Mouse (Mus musculus): ENCODE data around the gene Ciz1. TPM values are rescaled to one million over a fixed set of nuclear protein-coding genes. Genes with fewer than 3 reads are reported as not detected.

Ciz1 gene
- polyA plus RNA-seq, 1 experiment, result 252 TPM

GRCm38 (mm10) chr2:32319586-32320580 lies 32.2 kb upstream of the Ciz1 start:
- 61% methylated on average over 9 of the region's 9 CpGs for WGBS
- Histone ChIP-seq H3K4me1 (ENCODE audit: control insufficient read depth, insufficient read depth, insufficient read length) (no peaks in the 10 kb centered on the region), H3K36me3 (ENCODE audit: control insufficient read depth, insufficient read depth, low read length) (no peaks in the 10 kb centered on the region), H3K4me3 (ENCODE audit: extremely low read depth, insufficient read depth, insufficient read length) (no peak overlapping the region), H3K27ac (ENCODE audit: insufficient read depth, low read length) (no peak overlapping the region), H3K27me3 (ENCODE audit: control insufficient read depth, insufficient read depth, low read length) (peaks cover 1% of the 10 kb centered on the region; the same call in 1 of the 2 replicates)
- DNase-seq (ENCODE audit: low read depth in 1 of 2, low spot score in 2 of 2), result no peak
- TF ChIP-seq POLR2A (IDR thresholded peaks at IDR 0.05; ENCODE audit: low read depth, low read length) (no peak), CTCF (IDR thresholded peaks at IDR 0.05; ENCODE audit: extremely low read depth, insufficient read depth, insufficient read length, insufficient replicate concordance) (no peak)

- Histone ChIP-seq H3K36me3 (ENCODE audit: control insufficient read depth, insufficient read depth, low read length) (no peaks in the 10 kb centered on the region), H3K4me3 (ENCODE audit: extremely low read depth, insufficient read depth, insufficient read length) (no peak overlapping the region), H3K4me1 (ENCODE audit: control insufficient read depth, insufficient read depth, insufficient read length) (no peaks in the 10 kb centered on the region), H3K27ac (ENCODE audit: insufficient read depth, low read length) (no peak overlapping the region), H3K27me3 (ENCODE audit: control insufficient read depth, insufficient read depth, low read length) (peaks cover 1% of the 10 kb centered on the region; the same call in 1 of the 2 replicates)
- DNase-seq (ENCODE audit: low read depth in 1 of 2, low spot score in 2 of 2), result no peak
- 77% methylated on average over 11 of the region's 11 CpGs for WGBS
- TF ChIP-seq POLR2A (IDR thresholded peaks at IDR 0.05; ENCODE audit: low read depth, low read length) (no peak), CTCF (IDR thresholded peaks at IDR 0.05; ENCODE audit: extremely low read depth, insufficient read depth, insufficient read length, insufficient replicate concordance) (no peak)
Measured at GRCm38 (mm10) chr2:32320721-32321120, 31.4 kb upstream of the Ciz1 start.

GRCm38 (mm10) chr2:32321591-32322298 lies 30.4 kb upstream of the Ciz1 start:
- no peak for DNase-seq (ENCODE audit: low read depth in 1 of 2, low spot score in 2 of 2)
- 78% methylated on average over 9 of the region's 9 CpGs for WGBS

GRCm38 (mm10) chr2:32322754-32323741 lies 29.1 kb upstream of the Ciz1 start:
- Histone ChIP-seq H3K36me3 (ENCODE audit: control insufficient read depth, insufficient read depth, low read length) (no peaks in the 10 kb centered on the region), H3K27ac (ENCODE audit: insufficient read depth, low read length) (no peak overlapping the region), H3K4me1 (ENCODE audit: control insufficient read depth, insufficient read depth, insufficient read length) (no peaks in the 10 kb centered on the region), H3K27me3 (ENCODE audit: control insufficient read depth, insufficient read depth, low read length) (no peaks in the 10 kb centered on the region; the same call in 1 of the 2 replicates), H3K4me3 (ENCODE audit: extremely low read depth, insufficient read depth, insufficient read length) (no peak overlapping the region)
- WGBS, result 82% methylated on average over 7 of the region's 7 CpGs
- no peak for TF ChIP-seq CTCF (IDR thresholded peaks at IDR 0.05; ENCODE audit: extremely low read depth, insufficient read depth, insufficient read length, insufficient replicate concordance)
- DNase-seq (ENCODE audit: low read depth in 1 of 2, low spot score in 2 of 2), result no peak

More at GRCm38 (mm10) chr2:32321591-32322298, 30.4 kb upstream of the Ciz1 start:
- TF ChIP-seq CTCF (IDR thresholded peaks at IDR 0.05; ENCODE audit: extremely low read depth, insufficient read depth, insufficient read length, insufficient replicate concordance) (no peak), POLR2A (IDR thresholded peaks at IDR 0.05; ENCODE audit: low read depth, low read length) (no peak)
- Histone ChIP-seq H3K4me3 (ENCODE audit: extremely low read depth, insufficient read depth, insufficient read length) (no peak overlapping the region), H3K36me3 (ENCODE audit: control insufficient read depth, insufficient read depth, low read length) (no peaks in the 10 kb centered on the region), H3K27ac (ENCODE audit: insufficient read depth, low read length) (no peak overlapping the region), H3K27me3 (ENCODE audit: control insufficient read depth, insufficient read depth, low read length) (peaks cover 1% of the 10 kb centered on the region; the same call in 1 of the 2 replicates), H3K4me1 (ENCODE audit: control insufficient read depth, insufficient read depth, insufficient read length) (no peaks in the 10 kb centered on the region)

GRCm38 (mm10) chr2:32324322-32324721 lies 27.8 kb upstream of the Ciz1 start:
- H3K27me3 ChIP-seq (ENCODE audit: control insufficient read depth, insufficient read depth, low read length), result no peaks in the 10 kb centered on the region
- H3K36me3 ChIP-seq (ENCODE audit: control insufficient read depth, insufficient read depth, low read length), result no peaks in the 10 kb centered on the region
- no peak for DNase-seq (ENCODE audit: low read depth in 1 of 2, low spot score in 2 of 2)
- no peak for TF ChIP-seq CTCF (IDR thresholded peaks at IDR 0.05; ENCODE audit: extremely low read depth, insufficient read depth, insufficient read length, insufficient replicate concordance)
- no peak for TF ChIP-seq POLR2A (IDR thresholded peaks at IDR 0.05; ENCODE audit: low read depth, low read length)
- no peak overlapping the region for H3K4me3 ChIP-seq (ENCODE audit: extremely low read depth, insufficient read depth, insufficient read length)
- 66% methylated on average over 4 of the region's 4 CpGs for WGBS
- no peak overlapping the region for H3K27ac ChIP-seq (ENCODE audit: insufficient read depth, low read length)
- H3K4me1 ChIP-seq (ENCODE audit: control insufficient read depth, insufficient read depth, insufficient read length), result no peaks in the 10 kb centered on the region

GRCm38 (mm10) chr2:32325342-32325741 lies 26.8 kb upstream of the Ciz1 start:
- no peaks in the 10 kb centered on the region for H3K27me3 ChIP-seq (ENCODE audit: control insufficient read depth, insufficient read depth, low read length)
- no peaks in the 10 kb centered on the region for H3K4me1 ChIP-seq (ENCODE audit: control insufficient read depth, insufficient read depth, insufficient read length)
- H3K27ac ChIP-seq (ENCODE audit: insufficient read depth, low read length), result no peak overlapping the region
- TF ChIP-seq CTCF (IDR thresholded peaks at IDR 0.05; ENCODE audit: extremely low read depth, insufficient read depth, insufficient read length, insufficient replicate concordance) (no peak), POLR2A (IDR thresholded peaks at IDR 0.05; ENCODE audit: low read depth, low read length) (no peak)
- no peaks in the 10 kb centered on the region for H3K36me3 ChIP-seq (ENCODE audit: control insufficient read depth, insufficient read depth, low read length)
- WGBS, result 53% methylated on average over 7 of the region's 7 CpGs
- H3K4me3 ChIP-seq (ENCODE audit: extremely low read depth, insufficient read depth, insufficient read length), result no peak overlapping the region
- DNase-seq (ENCODE audit: low read depth in 1 of 2, low spot score in 2 of 2), result no peak

All from spleen, adult 2 months (tissue).